Mouse (Mus musculus): ENCODE data around the gene Ccdc148. TPM values are rescaled to one million over a fixed set of nuclear protein-coding genes. Genes with fewer than 3 reads are reported as not detected.

Ccdc148 gene
- total RNA-seq, 2 experiments from 2014 or later = 0.17 TPM; not detected in 1

DNA sequence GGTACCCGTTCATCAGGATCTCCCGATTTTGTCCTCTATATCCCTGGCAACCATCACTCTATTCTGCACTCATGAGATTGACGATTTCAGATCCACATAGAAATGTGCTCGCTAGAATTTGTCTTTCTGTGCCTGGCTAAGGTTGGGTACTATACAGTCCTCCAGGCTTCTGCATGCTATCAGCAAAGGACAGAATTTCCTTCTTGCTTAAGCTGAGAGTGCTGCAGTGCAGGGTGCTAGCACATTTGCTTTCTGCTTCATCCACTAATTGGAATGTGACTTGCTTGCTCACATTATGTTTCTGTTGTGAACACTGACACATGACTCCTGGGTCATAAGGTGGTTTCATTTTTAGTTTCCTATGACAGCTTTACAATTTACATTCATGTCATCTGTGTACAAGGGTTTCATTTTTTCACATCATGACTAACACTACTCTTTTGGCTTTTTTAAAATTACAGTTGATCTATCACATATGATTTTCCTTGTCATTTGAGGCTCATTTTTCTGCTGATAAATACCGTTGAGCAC is 104.8 kb downstream of the Ccdc148 start:
- no peak for DNase-seq
- TF ChIP-seq CTCF (IDR thresholded peaks at IDR 0.05) = no peak
- intact Hi-C loops (cut with DNase I) = no loop called here
- Histone ChIP-seq H3K27ac (no peak overlapping the region), H3K4me3 (no peak overlapping the region)

- intact Hi-C loops (cut with DNase I) = no loop called here
- no peak overlapping the region for H3K4me3 ChIP-seq
- no peak for TF ChIP-seq CTCF (IDR thresholded peaks at IDR 0.05)
- no peak overlapping the region for H3K27ac ChIP-seq
- no peak for DNase-seq
Observed at GRCm38 (mm10) chr2:59054339-59054738, 106.1 kb downstream of the Ccdc148 start.

- intact Hi-C loops (cut with DNase I) = no loop called here
- DNase-seq = no peak
- no peak overlapping the region for H3K4me3 ChIP-seq
- TF ChIP-seq CTCF (IDR thresholded peaks at IDR 0.05) = no peak
- no peak overlapping the region for H3K27ac ChIP-seq
Observed at GRCm38 (mm10) chr2:59053461-59054039, 106.9 kb downstream of the Ccdc148 start.

DNA sequence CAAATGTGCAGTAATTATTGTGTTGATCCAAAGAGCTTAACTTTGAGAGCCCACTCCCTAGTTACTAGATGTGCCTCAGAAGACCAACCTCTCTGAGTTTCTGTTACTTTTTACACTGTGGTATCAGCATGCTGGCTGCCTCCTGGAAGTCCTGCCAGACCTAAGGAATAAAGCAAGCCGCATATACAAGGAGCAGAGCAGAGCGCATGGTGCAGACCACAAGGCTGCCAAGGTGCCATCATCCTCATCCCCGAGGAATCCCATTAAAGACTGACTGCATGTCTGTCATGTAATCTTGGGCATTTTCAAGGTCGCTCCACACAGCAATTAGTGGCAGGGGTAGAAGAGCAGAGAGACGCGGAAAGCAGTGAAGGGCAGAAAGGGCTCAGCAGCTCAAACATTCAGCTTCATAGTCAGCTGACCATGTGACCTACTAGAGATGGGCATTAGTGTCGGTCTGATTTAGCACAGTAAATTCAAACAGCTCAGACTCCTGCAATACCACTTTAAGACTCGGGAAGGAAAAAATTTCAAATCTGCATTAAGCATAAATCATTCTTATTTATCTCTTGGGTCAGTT is 110.1 kb downstream of the Ccdc148 start:
- DNase-seq = no peak
- Histone ChIP-seq H3K27ac (no peak overlapping the region), H3K4me3 (no peak overlapping the region)
- intact Hi-C loops (cut with DNase I) = no loop called here
- no peak for TF ChIP-seq CTCF (IDR thresholded peaks at IDR 0.05)

DNA sequence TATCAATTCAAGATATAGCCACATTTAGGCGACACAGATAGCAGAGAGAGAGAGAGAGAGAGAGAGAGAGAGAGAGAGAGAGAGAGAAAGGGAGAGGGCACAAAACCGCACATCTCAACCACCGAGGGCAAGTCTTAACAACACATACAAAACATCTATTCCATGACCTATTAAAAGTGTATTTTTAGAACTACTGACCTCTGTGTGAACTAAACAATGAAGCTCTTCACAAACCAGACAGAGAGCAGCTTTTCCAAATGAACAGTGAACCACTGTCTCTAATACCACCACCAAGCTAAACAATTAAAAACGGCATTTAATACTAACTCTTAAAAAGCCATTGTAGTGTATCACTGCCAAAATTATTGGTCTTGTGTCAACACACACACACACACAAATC is 110.8 kb downstream of the Ccdc148 start:
- TF ChIP-seq CTCF (IDR thresholded peaks at IDR 0.05) = no peak
- H3K4me3 ChIP-seq = no peak overlapping the region
- no peak for DNase-seq
- H3K27ac ChIP-seq = no peak overlapping the region
- intact Hi-C loops (cut with DNase I) = no loop called here

DNA sequence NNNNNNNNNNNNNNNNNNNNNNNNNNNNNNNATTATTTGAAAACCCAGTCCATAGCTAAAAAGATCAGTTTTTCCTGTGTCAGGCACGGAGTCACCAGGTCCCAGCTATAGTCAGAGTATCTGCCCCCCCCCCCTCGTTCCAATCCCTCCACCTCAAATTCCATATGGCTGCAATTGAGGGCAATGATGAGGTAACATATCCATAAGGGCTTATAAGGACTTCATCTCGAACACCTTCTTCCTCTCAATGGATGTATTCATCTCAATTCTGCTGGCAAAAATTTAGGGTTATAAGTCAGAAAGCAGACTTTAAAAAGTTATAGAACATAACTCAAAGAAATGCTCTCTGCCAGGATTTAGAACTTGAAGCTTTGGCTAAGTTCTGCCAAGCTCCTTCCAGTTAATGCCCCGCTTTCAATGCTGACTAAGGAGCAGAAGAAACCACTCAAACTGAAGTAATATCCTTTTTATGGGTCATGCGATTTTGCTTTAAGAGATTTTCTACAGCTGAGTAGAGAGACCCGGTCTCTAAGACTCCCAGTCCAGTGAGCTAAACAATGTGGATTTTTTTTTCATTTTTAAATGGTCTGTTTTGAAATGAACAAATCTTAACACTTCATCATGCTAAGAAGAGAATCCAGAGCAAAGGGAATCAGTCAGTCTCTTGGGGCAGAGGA is 111.6 kb downstream of the Ccdc148 start:
- DNase-seq = no peak
- no peak for TF ChIP-seq CTCF (IDR thresholded peaks at IDR 0.05)
- intact Hi-C loops (cut with DNase I) = no loop called here
- H3K27ac ChIP-seq = no peak overlapping the region
- H3K4me3 ChIP-seq = no peak overlapping the region

GRCm38 (mm10) chr2:59043313-59044032 is 117.0 kb downstream of the Ccdc148 start:
- peak overlapping the region; percentile 56 for H3K4me3 ChIP-seq
- H3K27ac ChIP-seq = no peak overlapping the region
- DNase-seq = no peak
- intact Hi-C loops (cut with DNase I) = no loop called here
- TF ChIP-seq CTCF (IDR thresholded peaks at IDR 0.05) = no peak

GRCm38 (mm10) chr2:59042616-59043015 is 117.9 kb downstream of the Ccdc148 start:
- H3K27ac ChIP-seq = no peak overlapping the region
- no peak for DNase-seq
- TF ChIP-seq CTCF (IDR thresholded peaks at IDR 0.05) = no peak
- no peak overlapping the region; the same call in 1 of the 2 replicates for H3K4me3 ChIP-seq
- intact Hi-C loops (cut with DNase I) = no loop called here

- Histone ChIP-seq H3K27ac (no peak overlapping the region), H3K4me3 (no peak overlapping the region)
- DNase-seq = no peak
- TF ChIP-seq CTCF (IDR thresholded peaks at IDR 0.05) = no peak
- intact Hi-C loops (cut with DNase I) = no loop called here
Observed at GRCm38 (mm10) chr2:59036433-59036832, 124.0 kb downstream of the Ccdc148 start.

DNA sequence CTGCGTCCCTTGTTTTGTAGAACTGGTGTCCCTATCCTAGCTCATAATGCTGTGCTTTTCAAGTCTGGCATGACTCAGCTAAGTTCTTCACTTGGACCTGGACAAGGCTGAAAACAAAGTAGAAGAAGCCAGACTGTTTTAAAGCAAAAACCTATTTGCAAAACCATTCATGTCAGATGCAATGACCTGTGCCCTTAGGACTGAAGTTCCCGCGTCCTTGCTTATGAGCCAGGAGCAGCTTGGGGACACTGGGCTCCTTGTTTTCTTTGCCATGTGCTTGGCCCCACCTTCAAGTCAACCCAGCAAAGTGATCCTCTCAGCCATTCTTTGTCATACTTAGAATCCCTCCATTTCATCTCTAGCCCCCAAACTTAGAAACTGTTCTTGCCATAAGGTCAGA is 125.3 kb downstream of the Ccdc148 start:
- no peak for DNase-seq

DNA sequence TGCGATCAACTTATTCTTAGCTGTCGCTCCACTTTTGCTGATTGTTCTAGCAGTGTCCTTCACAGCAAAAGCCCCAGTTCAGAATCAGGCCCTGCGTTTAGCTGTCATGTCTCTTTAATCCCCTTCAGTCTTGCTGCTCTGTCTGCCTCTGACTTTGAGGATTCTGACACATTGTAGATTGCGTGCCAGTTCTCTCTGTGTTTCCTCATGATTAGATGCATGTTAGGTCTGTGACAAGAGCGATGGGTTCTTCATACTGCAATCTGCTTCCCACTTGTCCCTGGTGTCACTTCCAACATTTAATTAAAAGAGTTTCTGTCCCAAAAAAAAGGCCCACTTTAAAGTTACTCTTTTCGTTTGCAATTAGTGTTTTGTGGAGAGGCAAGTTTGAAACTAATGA is 126.2 kb downstream of the Ccdc148 start:
- H3K4me3 ChIP-seq = no peak overlapping the region
- intact Hi-C loops (cut with DNase I) = no loop called here
- no peak for DNase-seq
- no peak overlapping the region for H3K27ac ChIP-seq
- TF ChIP-seq CTCF (IDR thresholded peaks at IDR 0.05) = no peak

More for the DNA sequence above, 125.3 kb downstream of the Ccdc148 start:
- intact Hi-C loops (cut with DNase I) = no loop called here
- TF ChIP-seq CTCF (IDR thresholded peaks at IDR 0.05) = no peak
- H3K4me3 ChIP-seq = no peak overlapping the region
- no peak overlapping the region for H3K27ac ChIP-seq

DNA sequence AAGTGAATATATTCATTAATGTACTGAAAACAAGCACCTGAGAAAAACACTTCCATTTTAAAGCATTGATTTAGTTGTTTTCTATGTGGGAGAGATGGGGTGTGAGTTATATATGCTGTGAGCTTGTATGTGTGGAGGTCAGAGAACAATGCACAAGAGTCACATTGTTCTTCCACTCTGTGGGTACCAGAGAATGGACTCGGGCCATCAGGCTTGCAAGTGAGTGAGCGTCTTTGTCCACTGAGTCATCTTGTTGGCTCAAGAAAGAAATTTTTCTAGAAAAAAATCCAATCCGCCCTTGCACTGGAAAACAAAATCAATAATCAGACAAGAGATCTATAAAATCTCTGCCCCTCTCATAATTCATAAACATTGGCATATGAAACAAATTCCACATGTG is 135.9 kb downstream of the Ccdc148 start:
- Histone ChIP-seq H3K4me3 (no peak overlapping the region), H3K27ac (no peak overlapping the region)
- no peak for TF ChIP-seq CTCF (IDR thresholded peaks at IDR 0.05)
- intact Hi-C loops (cut with DNase I) = no loop called here
- DNase-seq = no peak

GRCm38 (mm10) chr2:59007356-59007755 is 153.1 kb downstream of the Ccdc148 start:
- intact Hi-C loops (cut with DNase I) = no loop called here
- no peak overlapping the region for H3K4me3 ChIP-seq
- no peak for TF ChIP-seq CTCF (IDR thresholded peaks at IDR 0.05)
- no peak for DNase-seq
- no peak overlapping the region for H3K27ac ChIP-seq
